Mouse (Mus musculus): Measurements from ENCODE around the gene Chrng. TPM values are rescaled to one million over a fixed set of nuclear protein-coding genes. Genes with fewer than 3 reads are reported as not detected.

Gene Chrng
- 2.2 and 2.3 TPM in 2 replicates for polyA plus RNA-seq (2014; fragmentation: Nextera tagmentation; extraction: Ambion mirVana)

DNA sequence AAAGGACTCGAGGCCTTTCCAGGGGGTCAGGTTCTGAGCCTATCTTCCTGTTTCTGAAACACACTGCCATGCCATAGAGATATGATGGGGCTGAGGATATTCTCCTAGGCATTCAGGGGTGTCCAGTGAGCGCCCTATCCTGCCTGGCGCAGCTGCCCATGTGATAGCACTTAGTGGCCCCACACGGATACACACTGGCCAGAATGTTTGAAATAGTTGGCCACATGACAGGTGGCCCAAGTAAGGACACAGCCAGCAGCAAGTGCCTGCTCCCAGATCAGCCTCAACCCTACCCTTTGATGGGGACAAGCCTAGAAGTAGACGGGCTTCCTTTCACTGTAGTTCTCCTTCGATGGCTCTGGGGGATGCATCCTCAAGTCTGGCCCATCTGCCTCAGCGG, at the start of gene Chrng:
Chrng (plus strand) TSS at position 193 of the 400 bp plus-strand sequence.
- H3K9ac ChIP-seq (replicated peaks; ENCODE audit: low read length), result no peak within 1 kb of the TSS
- no peaks in the 10 kb centered on the region for H3K9me3 ChIP-seq (replicated peaks; ENCODE audit: control insufficient read depth, low read length)
- no peaks in the 10 kb centered on the region for H3K4me1 ChIP-seq (ENCODE audit: control insufficient read depth, insufficient read depth, low read length)
- peaks cover 10% of the 10 kb centered on the region for H3K27me3 ChIP-seq (ENCODE audit: control insufficient read depth, insufficient read depth, low read length)
- DNase-seq (ENCODE audit: low spot score) (no peak), ATAC-seq (replicated peaks; ENCODE audit: insufficient number of reproducible peaks, low FRiP score, low TSS enrichment, low read depth) (no peak)
- 85% methylated on average over 7 of the region's 7 CpGs for WGBS
- no peak within 1 kb of the TSS for H3K4me2 ChIP-seq (ENCODE audit: low read depth, low read length)
- H3K36me3 ChIP-seq (replicated peaks; ENCODE audit: control insufficient read depth, insufficient read depth, low read depth, low read length), result no peaks in the 10 kb centered on the region
- H3K4me3 ChIP-seq (ENCODE audit: low read depth, low read length), result no peak within 1 kb of the TSS
- no peak within 1 kb of the TSS for H3K27ac ChIP-seq (replicated peaks; ENCODE audit: low read depth, low read length)

- Histone ChIP-seq H3K36me3 (replicated peaks; ENCODE audit: control insufficient read depth, insufficient read depth, low read depth, low read length) (no peaks in the 10 kb centered on the region), H3K4me3 (ENCODE audit: low read depth, low read length) (peak overlapping the region; percentile 34), H3K9ac (replicated peaks; ENCODE audit: low read length) (peak overlapping the region; percentile 20; the same call in 1 of the 2 replicates), H3K4me2 (ENCODE audit: low read depth, low read length) (peak overlapping the region; percentile 64), H3K27me3 (ENCODE audit: control insufficient read depth, insufficient read depth, low read length) (peaks cover 74% of the 10 kb centered on the region), H3K4me1 (ENCODE audit: control insufficient read depth, insufficient read depth, low read length) (no peaks in the 10 kb centered on the region), H3K27ac (replicated peaks; ENCODE audit: low read depth, low read length) (no peak overlapping the region), H3K9me3 (replicated peaks; ENCODE audit: control insufficient read depth, low read length) (no peaks in the 10 kb centered on the region)
- WGBS, result 1% methylated on average over 41 of the region's 56 CpGs
- ATAC-seq (replicated peaks; ENCODE audit: insufficient number of reproducible peaks, low FRiP score, low TSS enrichment, low read depth), result no peak
- peak; percentile 65 for DNase-seq (ENCODE audit: low spot score)
These were observed 48.8 kb upstream of the Chrng start for GRCm38 (mm10) chr1:87155531-87156198.

GRCm38 (mm10) chr1:87156199-87156587, 48.3 kb upstream of the Chrng start, which contains the start of gene Ecel1:
Gene Ecel1, minus strand, starts transcription at chr1:87156521.
- ATAC-seq (replicated peaks; ENCODE audit: insufficient number of reproducible peaks, low FRiP score, low TSS enrichment, low read depth) (no peak), DNase-seq (ENCODE audit: low spot score) (no peak)
- Histone ChIP-seq H3K27me3 (ENCODE audit: control insufficient read depth, insufficient read depth, low read length) (peaks cover 74% of the 10 kb centered on the region), H3K9ac (replicated peaks; ENCODE audit: low read length) (peak within 1 kb of the TSS; percentile 20; the same call in 1 of the 2 replicates), H3K27ac (replicated peaks; ENCODE audit: low read depth, low read length) (no peak within 1 kb of the TSS), H3K4me2 (ENCODE audit: low read depth, low read length) (peak within 1 kb of the TSS; percentile 64), H3K4me3 (ENCODE audit: low read depth, low read length) (peak within 1 kb of the TSS; percentile 34), H3K9me3 (replicated peaks; ENCODE audit: control insufficient read depth, low read length) (no peaks in the 10 kb centered on the region), H3K36me3 (replicated peaks; ENCODE audit: control insufficient read depth, insufficient read depth, low read depth, low read length) (no peaks in the 10 kb centered on the region), H3K4me1 (ENCODE audit: control insufficient read depth, insufficient read depth, low read length) (no peaks in the 10 kb centered on the region)
- WGBS, result 0% methylated on average over 11 of the region's 12 CpGs

DNA sequence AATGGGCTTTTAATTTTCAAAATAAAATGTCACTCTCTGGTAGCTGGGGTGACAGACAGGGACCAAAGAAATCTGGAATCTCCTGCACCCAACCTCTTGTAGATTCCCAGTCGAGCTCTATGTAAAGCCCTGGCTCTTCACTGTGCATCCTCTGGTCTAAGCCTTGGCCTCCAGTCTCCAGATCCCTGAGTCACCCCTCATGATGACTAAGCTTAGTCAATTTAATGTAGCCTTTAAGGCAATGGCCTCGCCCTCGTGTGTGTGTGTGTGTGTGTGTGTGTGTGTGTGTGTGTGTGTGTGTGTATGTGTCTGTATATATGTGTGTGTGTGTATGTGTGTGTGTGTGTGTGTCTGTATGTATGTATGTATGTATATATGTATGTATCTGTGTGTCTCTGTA, 45.1 kb upstream of the Chrng start:
- Histone ChIP-seq H3K9me3 (replicated peaks; ENCODE audit: control insufficient read depth, low read length) (no peaks in the 10 kb centered on the region), H3K4me2 (ENCODE audit: low read depth, low read length) (no peak overlapping the region), H3K27me3 (ENCODE audit: control insufficient read depth, insufficient read depth, low read length) (peaks cover 42% of the 10 kb centered on the region), H3K4me1 (ENCODE audit: control insufficient read depth, insufficient read depth, low read length) (no peaks in the 10 kb centered on the region), H3K27ac (replicated peaks; ENCODE audit: low read depth, low read length) (no peak overlapping the region), H3K4me3 (ENCODE audit: low read depth, low read length) (no peak overlapping the region), H3K9ac (replicated peaks; ENCODE audit: low read length) (no peak overlapping the region), H3K36me3 (replicated peaks; ENCODE audit: control insufficient read depth, insufficient read depth, low read depth, low read length) (no peaks in the 10 kb centered on the region)
- DNase-seq (ENCODE audit: low spot score), result no peak
- ATAC-seq (replicated peaks; ENCODE audit: insufficient number of reproducible peaks, low FRiP score, low TSS enrichment, low read depth), result no peak
- WGBS, result 87% methylated on average over 3 of the region's 3 CpGs

- Histone ChIP-seq H3K27me3 (ENCODE audit: control insufficient read depth, insufficient read depth, low read length) (peaks cover 6% of the 10 kb centered on the region; the same call in 1 of the 2 replicates), H3K4me1 (ENCODE audit: control insufficient read depth, insufficient read depth, low read length) (no peaks in the 10 kb centered on the region), H3K36me3 (replicated peaks; ENCODE audit: control insufficient read depth, insufficient read depth, low read depth, low read length) (no peaks in the 10 kb centered on the region), H3K27ac (replicated peaks; ENCODE audit: low read depth, low read length) (no peak overlapping the region), H3K9me3 (replicated peaks; ENCODE audit: control insufficient read depth, low read length) (no peaks in the 10 kb centered on the region), H3K4me3 (ENCODE audit: low read depth, low read length) (no peak overlapping the region), H3K9ac (replicated peaks; ENCODE audit: low read length) (no peak overlapping the region), H3K4me2 (ENCODE audit: low read depth, low read length) (no peak overlapping the region)
- ATAC-seq (replicated peaks; ENCODE audit: insufficient number of reproducible peaks, low FRiP score, low TSS enrichment, low read depth), result no peak
- 26% methylated on average over 11 of the region's 11 CpGs for WGBS
- no peak for DNase-seq (ENCODE audit: low spot score)
These were observed 40.2 kb upstream of the Chrng start for GRCm38 (mm10) chr1:87164164-87164795.

- Histone ChIP-seq H3K9ac (replicated peaks; ENCODE audit: low read length) (no peak overlapping the region), H3K4me1 (ENCODE audit: control insufficient read depth, insufficient read depth, low read length) (no peaks in the 10 kb centered on the region), H3K36me3 (replicated peaks; ENCODE audit: control insufficient read depth, insufficient read depth, low read depth, low read length) (no peaks in the 10 kb centered on the region), H3K4me3 (ENCODE audit: low read depth, low read length) (no peak overlapping the region), H3K27me3 (ENCODE audit: control insufficient read depth, insufficient read depth, low read length) (peaks cover 6% of the 10 kb centered on the region; the same call in 1 of the 2 replicates), H3K27ac (replicated peaks; ENCODE audit: low read depth, low read length) (no peak overlapping the region), H3K4me2 (ENCODE audit: low read depth, low read length) (no peak overlapping the region), H3K9me3 (replicated peaks; ENCODE audit: control insufficient read depth, low read length) (no peaks in the 10 kb centered on the region)
- WGBS, result 41% methylated on average over 9 of the region's 9 CpGs
- no peak for ATAC-seq (replicated peaks; ENCODE audit: insufficient number of reproducible peaks, low FRiP score, low TSS enrichment, low read depth)
- DNase-seq (ENCODE audit: low spot score), result no peak
These were observed 39.7 kb upstream of the Chrng start for GRCm38 (mm10) chr1:87164796-87165184.

GRCm38 (mm10) chr1:87170458-87170857, 34.0 kb upstream of the Chrng start:
- WGBS, result 2% methylated on average over 18 of the region's 19 CpGs
- peaks cover 3% of the 10 kb centered on the region; the same call in 1 of the 2 replicates for H3K27me3 ChIP-seq (ENCODE audit: control insufficient read depth, insufficient read depth, low read length)
- ATAC-seq (replicated peaks; ENCODE audit: insufficient number of reproducible peaks, low FRiP score, low TSS enrichment, low read depth), result 0 out of 2 replicates have a peak, but pooled peaks have one; percentile 5

DNA sequence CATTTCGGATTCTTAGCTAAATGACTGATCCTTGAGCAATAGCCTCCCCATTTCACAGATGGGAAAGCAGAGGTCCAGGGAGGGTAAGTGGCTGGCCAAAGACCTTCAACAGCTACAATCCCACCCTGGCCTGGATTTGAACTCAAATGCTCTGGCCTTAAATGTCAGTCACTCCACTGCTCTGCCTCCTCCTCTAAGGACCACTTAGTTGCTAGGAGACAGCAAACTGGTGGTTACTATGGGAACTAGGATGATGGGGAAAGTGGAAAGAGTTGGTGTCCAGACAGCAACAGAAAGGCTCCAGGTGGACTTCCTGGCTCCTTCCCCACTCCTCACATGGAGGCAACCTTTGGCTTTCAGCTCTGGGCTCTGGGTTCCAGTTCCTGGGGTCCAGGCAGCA, 33.1 kb upstream of the Chrng start:
- Histone ChIP-seq H3K9me3 (replicated peaks; ENCODE audit: control insufficient read depth, low read length) (no peaks in the 10 kb centered on the region), H3K4me3 (ENCODE audit: low read depth, low read length) (no peak overlapping the region), H3K4me1 (ENCODE audit: control insufficient read depth, insufficient read depth, low read length) (peaks cover 3% of the 10 kb centered on the region; the same call in 1 of the 2 replicates), H3K27me3 (ENCODE audit: control insufficient read depth, insufficient read depth, low read length) (peaks cover 3% of the 10 kb centered on the region; the same call in 1 of the 2 replicates), H3K4me2 (ENCODE audit: low read depth, low read length) (no peak overlapping the region), H3K27ac (replicated peaks; ENCODE audit: low read depth, low read length) (no peak overlapping the region), H3K9ac (replicated peaks; ENCODE audit: low read length) (no peak overlapping the region), H3K36me3 (replicated peaks; ENCODE audit: control insufficient read depth, insufficient read depth, low read depth, low read length) (no peaks in the 10 kb centered on the region)
- ATAC-seq (replicated peaks; ENCODE audit: insufficient number of reproducible peaks, low FRiP score, low TSS enrichment, low read depth) (no peak), DNase-seq (ENCODE audit: low spot score) (no peak)
- 78% methylated on average over 1 of the region's 1 CpGs for WGBS

More at GRCm38 (mm10) chr1:87170458-87170857, 34.0 kb upstream of the Chrng start:
- no peaks in the 10 kb centered on the region for H3K36me3 ChIP-seq (replicated peaks; ENCODE audit: control insufficient read depth, insufficient read depth, low read depth, low read length)
- peaks cover 3% of the 10 kb centered on the region; the same call in 1 of the 2 replicates for H3K4me1 ChIP-seq (ENCODE audit: control insufficient read depth, insufficient read depth, low read length)
- H3K27ac ChIP-seq (replicated peaks; ENCODE audit: low read depth, low read length), result no peak overlapping the region
- H3K9me3 ChIP-seq (replicated peaks; ENCODE audit: control insufficient read depth, low read length), result no peaks in the 10 kb centered on the region
- H3K9ac ChIP-seq (replicated peaks; ENCODE audit: low read length), result no peak overlapping the region
- peak overlapping the region; percentile 16 for H3K4me2 ChIP-seq (ENCODE audit: low read depth, low read length)
- H3K4me3 ChIP-seq (ENCODE audit: low read depth, low read length), result no peak overlapping the region
- DNase-seq (ENCODE audit: low spot score), result no peak

Measured in embryonic facial prominence, embryonic 11.5 days (tissue).